Mouse (Mus musculus): ENCODE results near the gene Srp68. TPM values are rescaled to one million over a fixed set of nuclear protein-coding genes. Genes with fewer than 3 reads are reported as not detected.

The Srp68 gene
- polyA plus RNA-seq (2012) = 0.78 and 1.9 TPM in 2 replicates

GRCm38 (mm10) chr11:116274045-116274666 lies at the start of gene Srp68:
Srp68 (minus strand) TSS chr11:116274217.
- Histone ChIP-seq H3K36me3 (ENCODE audit: control insufficient read depth) (peaks cover 33% of the 10 kb centered on the region), H3K9me3 (ENCODE audit: control insufficient read depth, low read length) (no peaks in the 10 kb centered on the region), H3K4me1 (ENCODE audit: control insufficient read depth) (peaks cover 45% of the 10 kb centered on the region), H3K27me3 (ENCODE audit: control insufficient read depth) (peaks cover 3% of the 10 kb centered on the region), H3K4me3 (replicated peaks) (peak within 1 kb of the TSS; percentile 97)
- TF ChIP-seq TAL1 (IDR thresholded peaks at IDR 0.05; ENCODE audit: low read length) = no peak
- no peak for TF ChIP-seq GATA1 (IDR thresholded peaks at IDR 0.05; ENCODE audit: low read length)

GRCm38 (mm10) chr11:116318719-116319659 lies 45.0 kb upstream of the Srp68 start:
- TF ChIP-seq TAL1 (IDR thresholded peaks at IDR 0.05; ENCODE audit: low read length) (no peak), GATA1 (IDR thresholded peaks at IDR 0.05; ENCODE audit: low read length) (no peak)
- Histone ChIP-seq H3K27me3 (ENCODE audit: control insufficient read depth) (peaks cover 4% of the 10 kb centered on the region; the same call in 1 of the 2 replicates), H3K4me3 (replicated peaks) (peak overlapping the region; percentile 45), H3K9me3 (ENCODE audit: control insufficient read depth, low read length) (no peaks in the 10 kb centered on the region), H3K36me3 (ENCODE audit: control insufficient read depth) (no peaks in the 10 kb centered on the region), H3K4me1 (ENCODE audit: control insufficient read depth) (peaks cover 12% of the 10 kb centered on the region)

GRCm38 (mm10) chr11:116312359-116312758 lies 38.3 kb upstream of the Srp68 start:
- Histone ChIP-seq H3K4me3 (replicated peaks) (no peak overlapping the region), H3K27me3 (ENCODE audit: control insufficient read depth) (no peaks in the 10 kb centered on the region), H3K36me3 (ENCODE audit: control insufficient read depth) (no peaks in the 10 kb centered on the region), H3K4me1 (ENCODE audit: control insufficient read depth) (peaks cover 16% of the 10 kb centered on the region), H3K9me3 (ENCODE audit: control insufficient read depth, low read length) (no peaks in the 10 kb centered on the region)
- TF ChIP-seq TAL1 (IDR thresholded peaks at IDR 0.05; ENCODE audit: low read length) = no peak

GRCm38 (mm10) chr11:116311169-116311568 lies 37.2 kb upstream of the Srp68 start:
- Histone ChIP-seq H3K36me3 (ENCODE audit: control insufficient read depth) (no peaks in the 10 kb centered on the region), H3K9me3 (ENCODE audit: control insufficient read depth, low read length) (no peaks in the 10 kb centered on the region), H3K27me3 (ENCODE audit: control insufficient read depth) (no peaks in the 10 kb centered on the region), H3K4me1 (ENCODE audit: control insufficient read depth) (peaks cover 26% of the 10 kb centered on the region), H3K4me3 (replicated peaks) (no peak overlapping the region)
- no peak for TF ChIP-seq GATA1 (IDR thresholded peaks at IDR 0.05; ENCODE audit: low read length)
- TF ChIP-seq TAL1 (IDR thresholded peaks at IDR 0.05; ENCODE audit: low read length) = no peak

GRCm38 (mm10) chr11:116309601-116310000 lies 35.6 kb upstream of the Srp68 start:
- Histone ChIP-seq H3K4me1 (ENCODE audit: control insufficient read depth) (peaks cover 32% of the 10 kb centered on the region), H3K9me3 (ENCODE audit: control insufficient read depth, low read length) (peaks cover 5% of the 10 kb centered on the region; the same call in 1 of the 2 replicates), H3K36me3 (ENCODE audit: control insufficient read depth) (peaks cover 7% of the 10 kb centered on the region), H3K27me3 (ENCODE audit: control insufficient read depth) (no peaks in the 10 kb centered on the region), H3K4me3 (replicated peaks) (no peak overlapping the region)
- no peak for TF ChIP-seq GATA1 (IDR thresholded peaks at IDR 0.05; ENCODE audit: low read length)
- TF ChIP-seq TAL1 (IDR thresholded peaks at IDR 0.05; ENCODE audit: low read length) = no peak

- Histone ChIP-seq H3K27me3 (ENCODE audit: control insufficient read depth) (no peaks in the 10 kb centered on the region), H3K4me1 (ENCODE audit: control insufficient read depth) (peaks cover 32% of the 10 kb centered on the region), H3K4me3 (replicated peaks) (no peak overlapping the region), H3K36me3 (ENCODE audit: control insufficient read depth) (peaks cover 21% of the 10 kb centered on the region), H3K9me3 (ENCODE audit: control insufficient read depth, low read length) (peaks cover 5% of the 10 kb centered on the region; the same call in 1 of the 2 replicates)
- TF ChIP-seq GATA1 (IDR thresholded peaks at IDR 0.05; ENCODE audit: low read length) (no peak), TAL1 (IDR thresholded peaks at IDR 0.05; ENCODE audit: low read length) (no peak)
These were observed 33.9 kb upstream of the Srp68 start for GRCm38 (mm10) chr11:116307762-116308531.

- no peak for TF ChIP-seq GATA1 (IDR thresholded peaks at IDR 0.05; ENCODE audit: low read length)
- Histone ChIP-seq H3K4me3 (replicated peaks) (peak within 1 kb of the TSS; percentile 83), H3K27me3 (ENCODE audit: control insufficient read depth) (no peaks in the 10 kb centered on the region), H3K4me1 (ENCODE audit: control insufficient read depth) (peaks cover 32% of the 10 kb centered on the region), H3K9me3 (ENCODE audit: control insufficient read depth, low read length) (peaks cover 5% of the 10 kb centered on the region; the same call in 1 of the 2 replicates), H3K36me3 (ENCODE audit: control insufficient read depth) (peaks cover 25% of the 10 kb centered on the region)
These were observed 33.2 kb upstream of the Srp68 start, which contains the start of gene Exoc7 for GRCm38 (mm10) chr11:116307019-116307725. Exoc7 (minus strand) TSS chr11:116307233.

Data from erythroblast, embryonic 14.5 days (primary cell).